Mouse (Mus musculus): ENCODE results near the gene Cytl1. TPM values are rescaled to one million over a fixed set of nuclear protein-coding genes. Genes with fewer than 3 reads are reported as not detected.

Cytl1 gene
- polyA plus RNA-seq, 1 experiment from 2014 or later: 0.27 TPM

DNA sequence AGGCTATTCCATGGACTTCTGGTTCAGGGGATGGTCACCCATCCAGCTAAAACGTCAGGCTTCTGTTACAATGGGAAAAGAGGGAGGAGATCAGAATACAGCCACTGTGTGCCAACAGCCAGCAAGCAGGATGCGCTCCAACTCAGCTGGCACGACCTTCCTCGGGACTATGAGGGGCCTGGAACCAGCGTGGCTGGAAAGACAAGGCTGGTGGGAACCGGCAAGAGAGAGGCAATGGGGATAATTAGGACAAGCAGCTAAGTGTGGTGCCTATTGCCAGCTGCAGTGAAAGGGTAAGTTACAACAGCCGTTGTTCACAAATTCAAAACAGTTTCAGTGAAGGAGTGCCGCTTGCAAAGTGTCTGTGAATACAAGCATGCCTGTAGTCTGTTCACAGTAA is 48.0 kb downstream of the Cytl1 start:
- 71% methylated on average over 8 of the region's 8 CpGs for WGBS
- no peaks in the 10 kb centered on the region for H3K27me3 ChIP-seq (ENCODE audit: low read depth, poor library complexity, severe bottlenecking)
- no peaks in the 10 kb centered on the region for H3K4me1 ChIP-seq
- DNase-seq (ENCODE audit: low spot score): no peak
- H3K36me3 ChIP-seq: no peaks in the 10 kb centered on the region
- no peak overlapping the region for H3K27ac ChIP-seq (replicated peaks)
- no peak overlapping the region for H3K4me3 ChIP-seq
- H3K9me3 ChIP-seq (replicated peaks): no peaks in the 10 kb centered on the region

DNA sequence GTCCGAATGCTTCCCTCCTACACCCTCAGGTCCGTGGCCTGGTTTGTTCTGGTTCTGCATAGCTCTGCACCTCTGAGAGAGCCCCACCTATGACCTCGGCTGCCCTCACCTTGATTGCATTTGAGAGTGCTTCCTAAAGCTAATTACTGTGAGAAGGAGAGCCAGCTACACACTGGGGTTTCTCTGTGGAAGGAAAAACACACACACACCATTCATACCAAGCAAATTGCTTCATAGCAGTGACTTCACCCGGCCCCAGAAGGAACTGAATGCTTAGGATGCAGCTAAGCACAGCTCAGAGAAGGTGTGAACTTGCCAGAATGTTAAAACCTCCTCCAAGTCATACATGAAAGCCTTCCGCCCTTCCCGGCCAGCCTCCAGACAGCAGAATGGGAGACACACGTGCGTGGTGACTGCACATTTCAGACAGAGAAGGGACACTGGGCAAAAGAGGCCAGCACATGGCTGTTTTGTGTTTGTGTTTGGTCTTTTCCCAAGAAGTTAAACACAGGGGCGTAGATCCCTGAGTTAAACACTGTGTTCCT is 49.6 kb downstream of the Cytl1 start:
- Histone ChIP-seq H3K9me3 (replicated peaks) (no peaks in the 10 kb centered on the region), H3K36me3 (no peaks in the 10 kb centered on the region), H3K4me1 (no peaks in the 10 kb centered on the region), H3K4me3 (no peak overlapping the region), H3K27ac (replicated peaks) (no peak overlapping the region), H3K27me3 (ENCODE audit: low read depth, poor library complexity, severe bottlenecking) (no peaks in the 10 kb centered on the region)
- 85% methylated on average over 9 of the region's 9 CpGs for WGBS
- DNase-seq (ENCODE audit: low spot score): no peak

Other genes with a start within 250 kb of the Cytl1 start
- gene Stk32b, start 18.3 kb upstream of the Cytl1 start, polyA plus RNA-seq (2016; fragmentation: Nextera tagmentation; extraction: Ambion mirVana): 0.99 and 2.1 TPM in 2 replicates
- 150 and 155 TPM in 2 replicates for gene Msx1, start 89.1 kb downstream of the Cytl1 start, polyA plus RNA-seq (2016; fragmentation: Nextera tagmentation; extraction: Ambion mirVana)

Measured in midbrain, embryonic 10.5 days (tissue).